Mouse (Mus musculus) olfactory bulb, adult 2 months (tissue): ENCODE results near the gene Ctdsp2. TPM values are rescaled to one million over a fixed set of nuclear protein-coding genes. Genes with fewer than 3 reads are reported as not detected.
A peak's percentile ranks its signal among the peaks of the same experiment; 100 is the strongest.

Source experiments
- H3K27ac ChIP-seq: fragments of 200-500 bp; 2 replicates; pipeline ENCODE4 v1.5.1; 2012; ENCODE audit warnings: low read depth, low read length; ENCODE audit not compliant: insufficient read depth
- H3K4me1 ChIP-seq: fragments of 200-500 bp; 2 replicates; pipeline ENCODE4 v1.6.1; 2012; ENCODE audit warnings: low read length; ENCODE audit not compliant: control insufficient read depth, insufficient read depth
- H3K4me3 ChIP-seq: fragments of 200-500 bp; 2 replicates; pipeline ENCODE4 v1.5.1; 2012; ENCODE audit warnings: mild to moderate bottlenecking, low read depth, low read length, moderate library complexity; ENCODE audit not compliant: insufficient read depth
- CTCF ChIP-seq: fragments of 200-500 bp; IDR thresholded peaks from 2 replicates; pipeline ENCODE4 v1.5.1; 2012; ENCODE audit warnings: low read depth, mild to moderate bottlenecking, low read length, moderate library complexity; ENCODE audit not compliant: insufficient read depth
- POLR2A ChIP-seq: fragments of 200-500 bp; IDR thresholded peaks from 2 replicates; pipeline ENCODE4 v1.6.1; 2012; ENCODE audit warnings: mild to moderate bottlenecking, low read depth, low read length, moderate library complexity; ENCODE audit not compliant: insufficient read depth
- WGBS: fragments of 180-500 bp; shearing (Covaris S2); methylation state at CpG from one replicate; pipeline ENCODE4 v1.1.7; 2018; 5-methylcytosine and 5-hydroxymethylcytosine counted together
- polyA plus RNA-seq: library from polyadenylated mRNA; stranded (reverse); fragments of >200 nt; gene quantifications from 2 replicates; pipeline ENCODE4 v1.2.4, GENCODE M21; 2012; ENCODE audit warnings: low replicate concordance; ENCODE audit not compliant: missing spikeins, insufficient read depth, insufficient read length

Ctdsp2 gene
- polyA plus RNA-seq, 1 experiment: not detected

GRCm38 (mm10) chr10:126935556-126936381 lies 42.7 kb upstream of the Ctdsp2 start:
- 12% methylated on average over 18 of the region's 18 CpGs for WGBS
- Histone ChIP-seq H3K27ac (peak overlapping the region; percentile 100), H3K4me1 (peaks cover 59% of the 10 kb centered on the region), H3K4me3 (no peak overlapping the region)
- no peak for TF ChIP-seq POLR2A
- TF ChIP-seq CTCF: no peak

DNA sequence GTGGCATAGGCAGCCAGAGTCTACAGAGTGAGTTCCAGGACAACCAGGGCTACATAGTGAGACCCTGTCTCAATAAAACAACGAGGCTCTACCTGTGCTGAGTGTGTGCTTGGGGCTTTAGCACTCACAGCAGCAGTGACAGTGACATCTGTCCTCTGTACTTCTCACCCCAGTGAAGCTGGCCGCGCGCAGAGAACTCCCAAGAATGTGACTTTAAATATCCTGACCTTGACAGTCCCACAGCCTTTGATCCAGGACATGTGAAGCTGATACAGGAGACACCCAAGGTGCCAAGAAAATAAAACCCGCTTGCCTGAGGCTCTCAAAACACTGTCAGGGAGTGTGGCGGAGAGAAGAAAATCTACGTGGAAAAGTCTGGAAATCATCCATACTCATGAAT lies 37.6 kb upstream of the Ctdsp2 start:
- H3K27ac ChIP-seq: no peak overlapping the region
- TF ChIP-seq POLR2A (no peak), CTCF (no peak)
- peaks cover 21% of the 10 kb centered on the region for H3K4me1 ChIP-seq
- WGBS: 76% methylated on average over 7 of the region's 7 CpGs
- H3K4me3 ChIP-seq: no peak overlapping the region

DNA sequence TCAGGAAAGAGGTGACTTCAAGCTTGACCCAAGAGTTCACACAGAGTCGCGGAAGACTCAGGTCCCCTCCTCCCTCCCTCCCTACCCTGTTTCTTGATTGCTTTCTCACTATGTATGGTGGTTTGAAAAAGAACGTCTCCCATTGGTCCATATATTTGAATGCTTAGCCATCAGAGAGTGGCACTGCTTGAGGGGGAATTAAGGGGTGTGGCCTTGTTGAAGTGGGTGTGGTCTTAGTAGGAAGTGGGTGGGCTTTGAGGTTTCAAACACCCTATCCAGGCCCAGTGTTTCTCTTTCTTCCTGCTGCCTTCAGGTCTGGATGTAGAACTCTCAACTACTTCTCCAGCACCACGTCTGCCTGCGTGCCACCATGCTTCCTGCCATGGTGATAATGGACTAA lies 33.0 kb upstream of the Ctdsp2 start:
- Histone ChIP-seq H3K4me3 (no peak overlapping the region), H3K27ac (no peak overlapping the region), H3K4me1 (peaks cover 14% of the 10 kb centered on the region)
- TF ChIP-seq POLR2A (no peak), CTCF (no peak)
- WGBS: 97% methylated on average over 5 of the region's 5 CpGs

DNA sequence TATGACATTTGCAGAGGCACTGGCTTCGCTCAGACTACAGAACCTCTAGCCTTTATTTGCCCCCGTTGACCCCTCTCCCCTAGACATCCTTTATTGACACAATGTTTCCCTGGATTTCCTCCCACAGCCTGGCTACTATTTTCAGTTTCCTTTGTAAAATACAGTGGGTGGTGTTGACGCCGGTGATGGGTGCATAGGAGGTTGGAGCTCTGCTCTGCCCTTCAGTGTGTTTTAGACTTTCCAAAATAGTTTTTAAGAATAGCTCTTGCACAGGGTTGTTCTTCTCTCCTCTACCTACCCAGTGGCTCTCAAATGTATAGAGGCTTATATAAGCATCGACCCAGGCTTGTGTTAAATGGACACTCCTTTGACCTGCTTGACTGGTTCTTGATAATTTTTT lies 28.7 kb upstream of the Ctdsp2 start:
- WGBS: 28% methylated on average over 5 of the region's 5 CpGs
- no peak for TF ChIP-seq POLR2A
- TF ChIP-seq CTCF: no peak
- Histone ChIP-seq H3K27ac (peak overlapping the region; percentile 78), H3K4me1 (peaks cover 21% of the 10 kb centered on the region), H3K4me3 (no peak overlapping the region)

GRCm38 (mm10) chr10:126950572-126950971 lies 27.9 kb upstream of the Ctdsp2 start:
- Histone ChIP-seq H3K4me3 (no peak overlapping the region), H3K4me1 (peaks cover 22% of the 10 kb centered on the region), H3K27ac (peak overlapping the region; percentile 78)
- no peak for TF ChIP-seq POLR2A
- TF ChIP-seq CTCF: no peak
- WGBS: 80% methylated on average over 4 of the region's 4 CpGs

DNA sequence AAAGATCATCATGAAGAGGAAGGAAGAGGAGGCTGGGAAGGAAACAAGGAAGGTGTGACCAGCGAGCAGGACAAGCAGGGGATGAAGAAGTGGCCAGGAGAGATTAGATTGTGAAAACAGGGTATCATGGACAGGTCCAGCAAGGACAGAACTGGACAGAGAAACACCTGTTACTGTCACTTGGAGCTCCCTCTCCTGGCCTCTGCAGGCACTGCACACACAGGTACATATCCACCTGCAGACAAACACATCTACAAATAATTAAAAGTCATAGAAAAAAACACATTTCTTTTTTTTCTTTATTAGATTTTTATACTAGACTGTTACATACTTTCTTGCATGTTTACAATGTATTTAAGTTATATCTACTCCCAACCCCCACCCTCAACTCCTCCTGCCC lies 26.1 kb upstream of the Ctdsp2 start:
- no peak overlapping the region for H3K4me3 ChIP-seq
- TF ChIP-seq CTCF: no peak
- no peak for TF ChIP-seq POLR2A
- no peak overlapping the region for H3K27ac ChIP-seq
- WGBS: 96% methylated on average over 1 of the region's 1 CpGs
- H3K4me1 ChIP-seq: peaks cover 39% of the 10 kb centered on the region

- Histone ChIP-seq H3K4me3 (no peak overlapping the region), H3K27ac (peak overlapping the region; percentile 57; the same call in 1 of the 2 replicates), H3K4me1 (peaks cover 45% of the 10 kb centered on the region)
- WGBS: 48% methylated on average over 3 of the region's 3 CpGs
- TF ChIP-seq POLR2A (no peak), CTCF (no peak)
These were observed 25.5 kb upstream of the Ctdsp2 start for GRCm38 (mm10) chr10:126953029-126953471.

- Histone ChIP-seq H3K4me1 (peaks cover 48% of the 10 kb centered on the region), H3K4me3 (no peak overlapping the region), H3K27ac (peak overlapping the region; percentile 97)
- WGBS: 8% methylated on average over 15 of the region's 15 CpGs
- no peak for TF ChIP-seq CTCF
These were observed 21.7 kb upstream of the Ctdsp2 start for GRCm38 (mm10) chr10:126956692-126957358.

DNA sequence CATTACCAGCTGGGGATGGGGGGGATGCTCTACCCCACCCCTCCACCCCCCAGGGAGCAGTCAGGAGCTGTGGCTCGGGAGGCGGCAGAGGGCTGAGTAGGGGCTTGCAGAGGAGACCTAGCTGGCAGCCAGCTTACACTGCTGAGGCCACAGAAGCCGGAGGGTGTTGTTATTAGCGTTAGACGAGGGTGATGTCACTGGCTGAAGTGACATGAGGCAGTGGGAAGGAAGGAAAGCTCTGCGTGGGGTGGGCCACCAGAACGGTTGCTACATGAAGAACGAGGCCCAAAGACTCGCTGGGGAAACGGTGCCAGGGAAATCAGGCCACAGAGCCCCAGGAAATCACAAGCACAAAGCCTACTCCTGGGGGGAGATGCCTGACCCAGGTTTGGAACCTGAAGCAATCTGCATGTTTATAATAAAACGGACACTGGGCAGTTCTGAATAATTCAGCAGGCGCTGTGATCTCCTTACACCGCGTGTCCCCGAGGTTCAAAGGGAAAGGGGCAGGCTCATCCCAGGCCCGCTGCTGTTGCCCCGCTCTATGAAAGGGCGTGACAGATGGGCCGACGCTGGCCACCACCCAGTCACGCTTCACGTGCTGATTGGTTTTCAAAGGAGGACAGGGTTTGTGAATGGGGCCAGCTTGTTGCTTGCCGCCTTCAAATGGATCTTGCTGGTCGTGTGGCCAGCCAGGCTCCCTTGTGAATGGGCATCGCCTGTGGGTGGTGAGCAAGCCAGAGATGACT lies 21.0 kb upstream of the Ctdsp2 start:
- Histone ChIP-seq H3K4me3 (no peak overlapping the region), H3K4me1 (peaks cover 56% of the 10 kb centered on the region), H3K27ac (peak overlapping the region; percentile 97)
- WGBS: 3% methylated on average over 25 of the region's 25 CpGs
- TF ChIP-seq POLR2A (no peak), CTCF (no peak)
